Mouse (Mus musculus): ENCODE data around the gene Filip1.

DNA sequence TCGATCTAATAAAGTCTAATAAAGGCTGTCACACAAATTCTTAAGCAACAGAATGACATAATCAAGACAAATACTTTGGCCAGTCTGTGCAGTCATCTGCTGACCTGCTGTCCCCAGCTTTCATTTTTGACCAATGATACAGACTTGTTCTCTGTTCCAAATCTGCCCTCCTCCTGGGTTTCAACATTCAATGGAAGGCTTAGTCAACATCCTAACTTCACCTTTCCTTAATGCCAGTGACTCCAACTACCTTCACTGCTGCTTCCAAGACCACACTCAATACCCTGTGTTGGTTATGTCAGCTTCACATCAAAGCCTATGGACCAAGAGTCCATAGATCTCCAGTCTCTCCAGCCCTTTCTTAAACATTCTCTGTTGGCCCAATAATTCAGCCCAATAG lies 120.5 kb downstream of the Filip1 start:
- TF ChIP-seq CTCF (IDR thresholded peaks at IDR 0.05; ENCODE audit: borderline replicate concordance, extremely low read depth, insufficient read depth, insufficient read length) (no peak), POLR2A (IDR thresholded peaks at IDR 0.05; ENCODE audit: borderline replicate concordance, extremely low read depth, insufficient read depth, insufficient read length, poor library complexity, severe bottlenecking) (no peak)

All from brain, embryonic 14.5 days (tissue).